Mouse (Mus musculus) c-Kit-positive CD71-positive TER-119-positive erythroid progenitor cells, embryonic 14.5 days (primary cell): ENCODE measurements around the gene Kcna3.

ENCODE experiments used
- DNase-seq: peaks from one replicate; pipeline ENCODE4 v3.0.0-alpha.2; 2013; ENCODE audit warnings: low spot score

Gene Kcna3

DNA sequence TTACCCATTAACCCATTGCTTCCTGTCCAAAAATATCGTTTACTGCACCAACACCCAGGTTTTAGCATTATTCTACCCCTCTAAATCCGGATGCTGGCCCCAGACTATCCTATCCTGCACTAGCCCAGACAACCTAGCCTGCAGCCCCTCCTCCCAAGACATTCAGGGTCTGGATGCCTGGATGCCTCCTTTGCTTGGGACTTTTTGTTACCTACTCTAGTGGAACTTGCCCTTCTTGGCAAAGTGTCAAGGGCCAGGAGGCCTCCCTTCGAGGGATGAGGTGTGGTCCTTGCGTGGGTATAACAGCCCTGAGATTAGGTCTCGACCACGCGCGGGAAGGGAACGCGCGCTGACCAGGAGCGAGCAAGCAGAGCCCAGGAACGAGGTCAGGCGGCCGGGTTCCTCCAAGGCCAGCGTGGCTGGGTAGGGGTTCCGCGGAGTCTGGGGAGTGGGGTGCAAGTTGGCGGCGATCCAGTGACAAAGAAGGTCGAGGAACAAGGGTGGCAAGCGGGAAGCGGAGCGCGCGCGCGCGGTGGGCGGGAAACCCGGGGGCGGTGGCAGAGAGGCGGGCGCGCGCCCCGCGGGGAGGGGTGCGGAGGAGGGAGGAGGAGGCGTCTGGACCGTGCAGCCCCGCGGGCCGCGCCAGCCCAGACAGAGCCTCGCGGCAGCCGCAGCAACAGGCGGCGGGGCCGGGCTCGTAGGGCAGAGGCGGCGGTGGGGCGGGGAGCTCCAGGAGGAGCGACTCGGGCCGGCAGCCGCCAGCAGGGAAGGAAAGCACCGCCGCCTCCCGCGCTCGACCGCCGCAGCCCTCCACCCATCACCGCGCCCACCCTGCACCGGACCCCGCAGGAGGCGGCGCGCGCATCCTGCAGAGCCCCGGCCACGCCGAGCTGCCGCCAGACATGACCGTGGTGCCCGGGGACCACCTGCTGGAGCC, at the start of gene Kcna3:
Kcna3 (plus strand) TSS at position 649 of the 937 bp plus-strand sequence.
- peak; percentile 13 for DNase-seq

DNA sequence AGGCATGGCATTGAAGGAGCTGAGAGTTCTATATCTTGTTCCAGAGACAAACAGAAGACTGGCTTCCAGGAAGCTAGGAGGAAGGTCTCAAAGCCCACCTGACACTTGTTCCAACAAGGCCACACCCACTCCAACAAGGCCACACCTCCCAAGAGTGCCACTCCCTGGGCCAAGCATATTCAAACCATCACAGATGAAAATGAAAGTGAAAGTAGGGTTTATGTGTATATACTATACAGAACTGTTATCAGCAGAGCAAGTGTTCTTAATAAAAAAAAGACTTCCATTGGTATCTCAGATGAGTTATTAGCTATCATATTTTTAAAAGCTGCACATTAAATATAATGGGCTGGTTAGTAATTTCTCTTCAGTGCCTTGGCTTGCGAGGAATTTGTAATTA, 44.6 kb upstream of the Kcna3 start:
- DNase-seq = no peak

DNA sequence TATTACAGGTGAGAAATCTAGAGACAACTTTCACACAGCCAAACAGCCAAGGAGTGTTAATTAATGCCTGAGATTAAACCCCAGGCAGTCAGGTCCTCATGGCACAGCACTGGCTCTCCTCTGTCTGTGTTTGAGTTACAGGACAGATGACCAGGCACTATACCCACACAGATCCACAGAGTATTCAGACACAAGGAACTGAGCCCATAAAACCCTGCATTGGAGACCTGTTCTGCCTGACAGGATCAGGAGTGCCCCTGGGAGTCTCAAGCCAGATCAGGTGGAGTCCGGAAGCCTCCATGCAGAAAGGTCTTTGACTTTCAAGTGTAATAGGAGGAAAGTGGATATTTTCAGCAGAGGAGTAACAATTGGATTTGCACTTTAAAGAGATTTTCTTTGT, 40.6 kb upstream of the Kcna3 start:
- no peak for DNase-seq

DNA sequence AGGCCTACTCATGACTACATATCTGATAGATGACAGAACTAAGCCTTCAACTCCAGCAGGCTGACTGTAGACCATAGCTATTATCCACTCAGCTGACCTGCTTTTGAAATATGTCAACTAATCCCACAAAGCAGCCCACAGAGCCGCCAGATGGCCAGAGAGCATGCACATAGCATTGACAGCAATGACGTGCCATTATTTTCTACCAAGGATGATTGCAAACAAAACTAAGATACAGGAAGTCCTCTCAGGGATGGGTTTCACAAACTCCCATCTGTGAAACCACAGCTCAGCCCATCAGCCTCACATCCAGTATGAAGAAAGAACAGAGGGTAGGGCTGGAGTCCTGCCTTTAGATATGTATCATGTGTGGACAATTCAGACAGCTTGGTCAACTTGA, 39.8 kb upstream of the Kcna3 start:
- DNase-seq = no peak

DNA sequence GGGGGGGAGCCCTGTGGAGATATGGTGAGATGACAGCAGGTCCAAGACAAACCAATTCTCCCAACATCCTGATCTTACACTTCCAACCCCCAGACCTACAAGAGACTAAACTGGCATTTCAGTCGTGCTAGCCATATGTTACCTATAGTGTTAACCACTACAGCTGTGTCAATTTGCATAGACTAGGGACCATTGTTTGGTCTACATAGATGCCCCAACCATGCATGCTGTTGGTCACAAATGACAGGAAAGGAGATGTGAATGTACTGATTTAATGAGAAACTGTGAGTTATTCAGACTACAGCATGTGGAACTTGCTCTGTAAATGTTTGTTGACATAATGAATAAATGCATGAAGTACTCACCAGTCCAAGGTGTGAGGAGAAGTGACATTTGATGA, 37.6 kb upstream of the Kcna3 start:
- no peak for DNase-seq

DNA sequence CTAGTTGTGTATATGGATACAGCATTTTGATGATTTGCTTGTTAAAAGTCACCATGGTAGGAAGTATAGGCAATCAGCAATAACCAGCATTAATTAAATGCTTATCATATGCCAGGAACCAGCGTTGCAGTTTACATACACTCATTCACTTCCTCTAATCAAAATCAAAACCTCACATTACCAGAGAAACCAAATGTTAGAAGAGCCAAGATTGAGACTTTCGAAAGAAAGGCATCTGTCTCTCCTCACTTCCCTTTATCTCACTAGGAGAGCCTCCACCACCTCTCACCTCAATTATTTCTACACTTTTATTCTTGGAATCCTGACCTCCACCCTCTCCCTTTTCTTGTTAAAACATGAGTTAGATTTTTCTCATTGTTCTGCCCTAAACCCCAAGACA, 35.8 kb upstream of the Kcna3 start:
- no peak for DNase-seq

DNA sequence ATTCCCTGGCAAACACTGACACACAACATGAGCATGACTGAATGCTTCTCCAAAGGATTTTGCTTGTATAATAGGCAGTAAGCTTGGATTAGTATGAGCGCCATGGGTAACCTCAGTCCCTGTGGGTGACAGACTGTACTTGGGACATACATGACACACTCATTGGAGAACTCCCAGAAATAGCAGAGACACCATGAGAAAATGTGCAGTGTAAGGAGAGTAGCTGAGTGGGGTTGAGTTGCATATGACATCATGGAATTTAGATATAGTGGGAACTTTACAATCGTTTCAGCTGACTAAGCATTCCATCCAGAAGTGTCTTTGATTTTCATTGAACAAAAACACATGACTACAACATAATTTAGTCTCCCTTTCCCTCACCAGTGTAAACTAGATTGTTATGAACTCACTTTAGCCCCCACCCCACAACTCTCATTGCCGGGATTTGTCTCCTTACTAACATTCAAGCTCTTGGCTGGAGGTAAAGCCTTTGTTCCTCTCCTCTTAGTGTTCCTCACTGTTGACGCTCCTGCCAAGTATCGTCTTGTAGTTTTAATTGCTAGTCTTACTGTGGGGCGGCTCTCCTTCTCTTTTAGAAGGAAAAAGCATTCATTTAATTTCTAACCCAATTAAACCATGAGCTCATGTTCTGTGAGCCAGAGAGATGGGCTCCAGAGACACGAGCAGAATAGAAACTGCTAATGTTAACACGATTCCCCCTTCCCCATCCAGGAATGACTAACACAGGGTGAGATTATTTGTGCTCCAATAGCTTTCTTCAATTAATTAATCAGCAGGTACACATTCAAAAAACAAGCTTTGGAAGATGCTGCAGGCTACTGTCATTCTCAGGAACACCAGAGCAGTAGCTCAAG, 33.5 kb upstream of the Kcna3 start:
- no peak for DNase-seq

DNA sequence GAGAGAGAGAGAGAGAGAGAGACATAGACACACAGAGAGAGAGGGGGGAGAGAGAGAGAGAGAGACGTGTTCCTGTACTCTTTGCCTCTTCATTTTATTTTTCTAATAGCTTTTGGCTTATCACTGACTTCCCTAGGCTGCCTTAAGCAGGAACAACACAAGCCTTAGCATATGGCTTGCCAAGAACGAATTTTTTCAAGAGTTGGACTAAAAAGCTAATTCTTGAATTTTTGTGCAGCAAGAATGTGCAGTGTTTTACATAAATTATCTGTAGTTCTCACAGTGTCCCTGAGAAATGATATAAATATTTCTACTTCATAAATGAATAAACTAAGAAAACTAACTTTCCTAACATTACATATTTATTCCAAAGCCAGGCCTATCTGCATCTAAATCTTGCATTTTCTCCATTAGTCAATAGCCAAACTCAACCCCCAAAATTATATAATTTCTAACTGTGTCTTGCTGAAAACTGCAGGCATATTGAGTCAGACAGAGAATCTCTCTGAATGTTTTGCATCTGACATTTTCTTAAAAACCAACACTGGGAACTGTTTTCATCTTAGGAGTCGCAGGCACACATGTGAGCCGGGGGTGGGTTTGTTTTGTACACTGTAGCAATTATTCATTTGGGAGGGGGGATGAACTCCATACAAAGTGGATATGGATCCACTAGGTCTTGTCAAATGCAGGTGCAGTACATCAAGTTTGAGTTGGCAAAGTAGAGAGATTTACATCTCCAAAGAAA, 26.5 kb upstream of the Kcna3 start:
- no peak for DNase-seq

DNA sequence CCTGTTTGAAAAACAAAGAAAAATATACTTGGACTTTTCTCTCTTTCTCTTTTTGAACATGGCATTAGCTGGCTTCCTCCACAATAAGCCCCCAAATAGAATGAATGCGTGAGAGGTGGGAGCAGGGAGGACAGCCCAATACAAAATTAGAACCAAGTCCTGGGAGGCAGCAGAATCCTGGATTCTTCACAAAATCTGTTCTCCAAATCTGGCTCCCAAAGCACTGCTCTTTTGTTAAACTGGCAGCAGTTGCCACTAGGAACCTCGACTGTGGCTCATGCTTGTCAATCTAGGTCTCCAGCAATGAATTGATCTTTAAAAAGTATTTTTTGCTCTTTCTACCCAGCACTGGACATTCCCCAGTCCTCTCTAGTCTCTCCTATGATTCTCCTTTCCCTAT, 17.7 kb upstream of the Kcna3 start:
- no peak for DNase-seq

DNA sequence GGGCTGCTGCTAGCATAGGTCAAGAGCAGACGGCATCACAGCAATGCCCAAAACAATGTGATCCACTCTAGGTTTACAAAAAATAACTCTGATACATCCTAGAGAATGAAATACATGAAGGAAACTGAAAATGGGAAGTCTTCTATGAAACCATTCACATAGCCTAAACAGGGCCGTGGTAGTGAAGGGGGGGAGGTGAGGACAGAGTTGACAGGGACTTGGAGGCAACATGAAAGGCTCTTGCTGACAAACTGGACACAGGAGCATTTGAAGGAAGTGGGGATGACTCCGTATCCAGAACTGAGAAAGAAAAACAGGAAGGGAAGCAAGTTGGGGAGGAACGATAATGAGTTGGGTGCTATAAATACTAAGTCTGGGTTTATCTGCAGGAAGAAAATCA, 4.4 kb upstream of the Kcna3 start:
- no peak for DNase-seq

DNA sequence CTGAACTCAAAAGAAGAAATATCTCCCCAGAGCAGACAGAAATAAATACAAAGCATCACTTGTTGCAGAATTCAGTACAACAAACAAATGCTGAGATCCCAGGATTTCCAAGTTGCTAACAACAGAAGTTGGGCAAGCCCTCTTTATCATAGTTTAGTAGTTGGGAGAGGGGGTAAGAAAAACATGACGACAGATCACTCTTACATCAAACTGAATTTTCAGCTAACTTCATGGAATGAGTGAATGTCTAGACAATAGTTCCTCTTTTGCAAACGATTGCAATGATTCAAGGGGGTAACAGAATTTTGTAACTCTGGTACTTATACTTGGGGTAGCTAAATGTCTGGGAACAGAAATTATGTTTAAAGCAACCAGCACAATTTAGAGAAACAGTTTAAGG, 1.2 kb upstream of the Kcna3 start:
- DNase-seq = no peak

DNA sequence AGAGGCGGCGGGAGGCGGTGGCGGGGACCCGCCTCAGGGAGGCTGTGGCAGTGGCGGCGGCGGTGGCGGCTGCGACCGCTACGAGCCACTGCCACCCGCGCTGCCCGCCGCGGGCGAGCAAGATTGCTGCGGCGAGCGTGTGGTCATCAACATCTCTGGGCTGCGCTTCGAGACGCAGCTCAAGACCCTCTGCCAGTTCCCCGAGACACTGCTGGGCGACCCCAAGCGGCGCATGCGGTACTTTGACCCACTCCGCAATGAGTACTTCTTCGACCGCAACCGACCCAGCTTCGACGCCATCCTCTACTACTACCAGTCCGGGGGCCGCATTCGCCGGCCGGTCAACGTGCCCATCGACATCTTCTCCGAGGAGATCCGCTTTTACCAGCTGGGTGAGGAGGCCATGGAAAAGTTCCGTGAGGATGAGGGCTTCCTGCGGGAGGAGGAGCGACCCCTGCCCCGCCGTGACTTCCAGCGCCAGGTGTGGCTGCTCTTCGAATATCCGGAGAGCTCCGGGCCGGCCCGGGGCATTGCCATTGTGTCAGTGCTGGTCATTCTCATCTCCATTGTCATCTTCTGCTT, 580 bp downstream of the Kcna3 start:
- DNase-seq = no peak

DNA sequence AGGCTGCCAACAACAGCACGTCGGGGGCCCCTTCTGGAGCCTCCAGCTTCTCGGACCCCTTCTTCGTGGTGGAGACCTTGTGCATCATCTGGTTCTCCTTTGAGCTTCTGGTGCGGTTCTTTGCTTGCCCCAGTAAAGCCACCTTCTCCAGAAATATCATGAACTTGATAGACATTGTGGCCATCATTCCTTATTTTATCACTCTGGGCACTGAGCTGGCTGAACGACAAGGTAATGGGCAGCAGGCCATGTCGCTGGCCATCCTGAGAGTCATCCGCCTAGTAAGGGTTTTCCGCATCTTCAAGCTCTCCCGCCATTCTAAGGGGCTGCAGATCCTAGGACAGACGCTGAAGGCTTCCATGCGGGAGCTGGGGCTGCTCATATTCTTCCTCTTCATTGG, 1.1 kb downstream of the Kcna3 start:
- DNase-seq = no peak

DNA sequence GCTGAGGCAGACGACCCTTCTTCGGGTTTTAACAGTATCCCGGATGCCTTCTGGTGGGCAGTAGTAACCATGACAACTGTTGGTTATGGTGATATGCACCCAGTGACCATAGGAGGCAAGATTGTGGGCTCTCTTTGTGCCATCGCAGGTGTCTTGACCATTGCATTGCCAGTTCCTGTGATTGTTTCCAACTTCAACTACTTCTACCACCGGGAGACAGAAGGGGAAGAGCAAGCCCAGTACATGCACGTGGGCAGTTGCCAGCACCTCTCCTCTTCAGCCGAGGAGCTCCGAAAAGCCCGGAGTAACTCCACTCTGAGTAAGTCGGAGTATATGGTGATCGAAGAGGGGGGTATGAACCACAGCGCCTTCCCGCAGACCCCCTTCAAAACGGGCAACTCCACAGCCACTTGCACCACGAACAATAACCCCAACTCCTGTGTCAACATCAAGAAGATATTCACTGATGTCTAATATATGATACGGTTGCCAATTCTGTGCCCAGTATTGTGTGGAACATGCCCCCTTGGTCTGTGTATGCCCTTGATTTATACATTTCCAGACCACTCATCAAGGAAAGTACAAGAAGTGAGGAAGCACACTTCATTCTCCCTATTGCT, 1.7 kb downstream of the Kcna3 start:
- no peak for DNase-seq

DNA sequence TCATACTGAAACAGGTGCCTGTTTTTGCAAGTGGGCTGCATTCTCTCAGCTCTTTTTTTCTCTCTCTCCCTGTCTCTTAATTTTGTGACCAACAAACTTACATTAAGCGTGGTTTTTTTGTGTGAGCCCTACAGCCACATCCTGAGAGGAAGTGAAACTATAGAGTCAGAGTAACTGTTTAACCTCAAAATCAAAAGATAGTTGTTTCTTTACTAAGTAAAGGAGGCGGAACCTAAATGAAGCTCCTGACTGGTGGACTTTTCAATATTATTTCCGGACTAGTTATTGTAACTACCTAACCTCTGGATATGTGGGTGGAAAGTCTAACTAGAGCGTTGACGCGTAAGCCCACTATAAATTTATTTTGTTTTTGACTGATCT, 2.2 kb downstream of the Kcna3 start:
- no peak for DNase-seq

DNA sequence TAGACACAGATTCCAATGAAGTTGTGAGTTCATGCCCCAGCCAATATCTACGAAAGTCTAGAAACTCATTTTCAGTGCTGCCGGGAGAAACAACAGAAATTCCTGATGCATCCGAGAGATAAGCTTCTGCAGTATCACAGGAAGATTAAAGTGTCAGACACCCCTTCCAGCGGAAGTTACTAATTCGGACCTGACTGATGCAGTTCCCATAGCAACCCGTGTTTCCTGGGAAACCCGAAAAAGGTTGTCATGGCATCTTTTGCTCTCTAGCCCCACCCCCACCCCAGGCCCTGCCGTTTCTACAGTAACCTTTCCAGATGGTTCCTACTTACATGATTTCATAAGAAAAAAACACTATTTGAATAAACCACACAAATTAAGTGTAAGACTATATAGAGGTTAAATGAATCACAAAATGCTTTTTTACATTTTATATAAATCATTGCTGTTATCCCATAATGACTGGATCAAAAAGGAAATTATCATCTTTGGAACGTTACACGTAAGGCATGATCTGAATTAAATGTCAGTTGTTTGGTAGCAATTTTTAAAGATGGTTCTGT, 2.8 kb downstream of the Kcna3 start:
- no peak for DNase-seq

DNA sequence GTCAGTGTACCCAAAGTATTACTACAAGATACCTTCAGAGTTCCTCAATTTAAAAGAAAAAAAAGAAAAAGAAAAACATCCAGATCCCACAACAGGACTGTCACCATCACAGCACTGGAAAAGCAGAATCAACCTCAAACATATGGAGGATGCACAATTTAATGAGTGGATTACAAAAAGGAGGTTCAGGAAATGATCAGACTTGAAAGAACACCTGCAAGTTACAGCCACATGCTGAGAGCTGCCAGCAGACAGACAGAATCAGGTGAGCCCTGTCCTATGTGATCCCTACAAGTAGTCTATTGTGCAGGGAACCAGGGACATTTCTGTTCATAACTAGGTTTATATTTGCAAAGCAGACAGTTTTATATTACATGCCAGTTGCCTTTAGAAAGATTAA, 3.3 kb downstream of the Kcna3 start:
- DNase-seq = no peak

DNA sequence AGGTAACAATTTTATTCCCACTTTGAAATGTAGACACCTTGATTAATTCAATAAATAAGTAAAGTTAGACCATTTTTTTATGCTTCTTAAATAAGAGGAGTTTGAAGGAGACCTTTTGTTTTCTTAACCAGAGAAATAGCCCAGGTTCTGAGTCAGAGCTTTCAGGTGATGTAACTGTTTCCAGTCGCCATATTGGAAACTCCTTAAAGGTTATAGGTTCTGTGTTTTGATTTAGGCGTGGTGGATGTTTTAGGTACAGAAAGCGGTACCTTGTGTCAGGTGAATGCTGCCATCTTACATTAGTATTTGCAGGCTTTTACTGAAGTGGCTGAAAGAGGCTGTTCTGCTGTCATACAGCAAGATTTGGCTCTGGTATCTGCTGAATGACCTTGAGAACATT, 4.4 kb downstream of the Kcna3 start:
- no peak for DNase-seq

DNA sequence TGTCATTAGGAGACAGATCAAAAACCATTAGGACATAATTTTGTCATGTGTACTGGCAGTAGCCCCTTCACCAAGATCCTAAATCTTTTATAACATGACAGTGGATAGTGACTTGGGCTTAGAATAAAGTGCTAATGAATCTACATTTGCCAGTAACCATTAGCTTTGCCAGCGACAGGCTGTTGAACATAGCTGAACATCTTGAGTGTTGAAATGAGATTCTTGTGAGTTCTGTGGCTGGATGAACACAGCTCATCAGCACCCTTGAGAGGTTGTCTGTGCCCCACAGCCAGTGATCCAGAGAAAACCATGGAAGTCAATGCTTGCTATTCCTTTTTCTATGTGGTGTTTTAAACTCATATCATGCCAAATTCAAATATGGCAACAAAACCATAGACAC, 5.7 kb downstream of the Kcna3 start:
- DNase-seq = no peak

DNA sequence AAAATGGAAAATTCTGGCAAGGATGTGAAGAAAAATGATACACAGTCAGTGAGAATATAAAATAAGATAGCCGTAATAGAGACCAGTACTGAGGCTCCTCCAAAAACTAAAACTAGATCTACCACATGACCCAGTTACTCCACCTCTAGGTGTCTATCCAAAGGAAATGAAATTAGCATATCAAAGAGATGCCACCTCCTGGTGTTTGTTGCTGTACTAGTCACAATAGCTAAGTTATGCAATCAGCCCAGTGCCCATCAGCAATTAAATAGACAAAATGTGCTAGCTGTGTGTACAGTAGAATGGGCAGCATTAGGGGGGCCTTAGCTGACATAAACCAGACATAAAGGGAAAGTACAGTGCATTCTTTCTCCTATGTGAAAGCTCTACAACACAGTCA, 25.5 kb downstream of the Kcna3 start:
- DNase-seq = no peak

DNA sequence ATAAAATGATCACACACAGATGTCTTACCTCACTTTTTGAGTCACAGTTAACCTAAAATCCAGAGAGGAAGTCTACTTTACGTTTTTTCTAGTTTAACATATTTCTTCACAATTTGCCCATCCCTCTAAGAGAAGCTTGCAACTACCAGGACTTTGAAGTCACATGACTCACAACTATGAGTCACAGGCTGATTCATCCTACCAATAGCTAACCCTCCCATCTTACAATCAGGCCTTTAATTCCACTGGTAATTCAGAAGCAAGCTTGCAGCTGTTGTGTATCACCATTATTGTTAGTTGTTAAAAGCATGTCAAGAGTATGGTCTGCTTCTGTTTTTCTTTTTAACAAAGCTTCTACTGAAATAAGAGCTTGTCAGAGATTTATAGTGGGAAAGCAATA, 26.8 kb downstream of the Kcna3 start:
- DNase-seq = no peak
